Mouse (Mus musculus) v-Abl transformed pro-B cells (cell line): ENCODE results near the gene Slc24a4.

Experiments used
- in situ Hi-C, 2 experiments: fragments of 400-800 bp; cut with MboI; formaldehyde crosslinking; loops; one replicate each; pipeline ENCODE4 v1.15.1; 2025; ENCODE audit not compliant: unreplicated experiment in 2 of 2

Gene Slc24a4

GRCm38 (mm10) chr12:102301585-102301984, 173.1 kb downstream of the Slc24a4 start:
- in situ Hi-C loops, result no loop called here

GRCm38 (mm10) chr12:102302322-102302721, 173.8 kb downstream of the Slc24a4 start:
- in situ Hi-C loops, result no loop called here

DNA sequence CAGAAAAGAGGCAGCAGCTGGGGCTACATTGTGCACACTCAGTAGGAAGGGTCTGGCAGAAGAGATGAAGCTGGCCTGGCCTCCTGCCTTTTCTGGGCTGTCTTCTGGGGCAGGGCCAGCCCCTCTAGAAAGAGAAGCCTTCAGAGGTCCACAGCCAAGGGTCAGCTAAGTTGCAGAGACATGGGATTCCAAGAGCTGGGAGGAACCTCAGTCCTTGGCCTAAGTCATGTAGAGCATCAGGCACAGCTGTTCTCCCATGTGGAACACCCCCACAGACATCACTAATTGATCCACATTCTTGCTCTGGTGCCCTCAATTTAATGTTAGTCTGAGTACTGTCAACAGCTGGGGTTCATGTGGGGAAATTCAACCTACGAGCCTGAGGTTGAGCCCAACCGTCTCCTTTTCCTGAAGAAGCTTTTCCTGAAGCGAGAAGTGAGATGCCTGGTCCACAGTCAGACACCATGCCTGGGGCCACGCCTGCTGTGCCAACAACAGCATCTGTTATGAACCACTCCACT, 174.4 kb downstream of the Slc24a4 start:
- in situ Hi-C loops, result no loop called here

DNA sequence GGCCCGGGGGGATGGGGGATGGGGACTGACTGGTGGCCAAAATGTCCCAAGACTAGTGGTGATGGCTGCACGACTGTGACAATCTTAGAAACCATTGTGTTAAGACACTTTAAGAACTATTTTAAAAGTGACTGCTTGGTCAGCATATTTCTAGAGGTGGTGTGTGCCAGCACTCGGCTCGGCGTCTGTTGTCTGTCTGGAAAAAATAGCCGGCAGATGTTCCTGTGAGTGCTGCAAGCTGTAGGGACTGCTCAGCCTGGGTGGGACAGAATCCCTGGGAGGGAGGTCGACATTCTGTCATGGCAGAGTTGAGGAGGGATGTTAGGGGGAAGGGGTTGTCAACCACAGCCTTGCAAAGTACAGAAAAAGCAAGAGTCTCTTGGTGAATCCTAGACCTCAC, 175.3 kb downstream of the Slc24a4 start:
- in situ Hi-C loops, result no loop called here

- in situ Hi-C loops, result no loop called here
These were observed 176.7 kb downstream of the Slc24a4 start for GRCm38 (mm10) chr12:102305069-102305836.

GRCm38 (mm10) chr12:102308001-102308456, 179.5 kb downstream of the Slc24a4 start:
- in situ Hi-C loops, result no loop called here

- in situ Hi-C loops, result no loop called here
These were observed 180.0 kb downstream of the Slc24a4 start for GRCm38 (mm10) chr12:102308457-102309011.

DNA sequence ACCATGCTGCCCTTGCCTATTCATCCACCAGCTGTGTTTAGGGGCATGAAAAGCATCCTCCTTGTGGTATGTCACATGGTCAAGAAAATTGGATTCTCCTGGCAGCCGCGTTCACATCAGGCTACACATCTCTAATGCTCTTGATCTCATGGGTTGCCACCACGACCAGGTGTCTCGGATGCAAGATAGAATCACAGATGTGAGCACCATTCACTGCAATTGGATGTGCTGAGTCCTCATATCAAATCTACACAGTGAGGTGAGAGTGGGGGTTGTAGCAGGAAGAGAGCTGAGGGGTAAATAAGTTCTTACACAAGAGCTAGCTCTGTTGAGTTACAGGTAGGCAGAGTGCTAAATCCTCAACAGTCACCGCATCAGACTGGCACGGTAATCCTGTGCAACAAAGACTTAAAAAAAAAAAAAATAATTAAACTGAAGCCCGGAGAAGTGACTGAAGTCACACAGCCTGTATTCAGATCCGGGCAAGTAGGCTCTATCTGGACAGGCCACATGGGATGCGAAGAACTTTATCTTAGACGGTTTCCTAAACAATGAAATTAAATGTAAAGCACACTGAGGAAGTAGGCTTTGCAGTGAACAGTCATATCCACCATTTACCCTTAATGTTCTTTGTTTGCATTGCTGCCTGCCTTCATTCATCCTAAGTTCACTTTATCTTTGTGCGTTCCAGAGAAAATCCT, 180.7 kb downstream of the Slc24a4 start:
- in situ Hi-C loops, result no loop called here

DNA sequence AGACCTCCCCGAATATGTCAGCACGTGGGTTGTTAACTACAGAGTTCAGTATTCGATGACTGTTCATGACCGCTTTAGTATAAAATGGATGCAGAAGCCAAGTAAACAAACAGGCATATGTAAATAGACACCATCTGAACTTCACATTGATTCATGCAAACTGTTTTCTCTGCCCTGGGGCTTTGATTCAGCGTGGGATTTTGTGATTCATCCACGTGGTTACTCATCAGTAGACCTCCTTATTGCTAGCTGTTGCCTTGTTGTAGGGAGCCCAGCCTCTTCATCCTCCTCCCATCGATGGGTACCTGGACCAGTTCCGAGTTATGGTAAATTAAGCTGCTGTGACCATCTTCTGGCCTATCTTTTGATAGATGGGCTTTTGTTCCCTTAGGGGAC, 181.3 kb downstream of the Slc24a4 start:
- in situ Hi-C loops, result no loop called here

GRCm38 (mm10) chr12:102310261-102310660, 181.7 kb downstream of the Slc24a4 start:
- in situ Hi-C loops, result no loop called here

- in situ Hi-C loops, result no loop called here
These were observed 182.9 kb downstream of the Slc24a4 start for GRCm38 (mm10) chr12:102311454-102311853.
